Mouse (Mus musculus) midbrain, embryonic 11.5 days (tissue): ENCODE results near the gene Guk1. TPM values are rescaled to one million over a fixed set of nuclear protein-coding genes. Genes with fewer than 3 reads are reported as not detected.

Source experiments
- ATAC-seq: fragments of 200-750 bp; cut with Nextera tagmentation; 2 replicates; pipeline ENCODE4 v1.8.0; 2017; ENCODE audit warnings: moderate TSS enrichment, moderate library complexity; ENCODE audit not compliant: low FRiP score
- DNase-seq: peaks from one replicate; pipeline ENCODE4 v3.0.0; 2015; ENCODE audit warnings: low spot score; ENCODE audit errors: missing footprints
- H3K27ac ChIP-seq: fragments of 300-500 bp; sonication (generic); 2 replicates; pipeline ENCODE4 v1.5.1; 2014; ENCODE audit warnings: low read depth, low read length
- H3K27me3 ChIP-seq: fragments of 300-500 bp; sonication (generic); 2 replicates; pipeline ENCODE4 v1.6.1; 2014; ENCODE audit warnings: mild to moderate bottlenecking, low read length, moderate library complexity, mixed read lengths; ENCODE audit not compliant: control insufficient read depth, insufficient read depth
- H3K36me3 ChIP-seq: fragments of 300-500 bp; sonication (generic); 2 replicates; pipeline ENCODE4 v1.6.1; 2014; ENCODE audit warnings: mild to moderate bottlenecking, low read length, moderate library complexity, mixed read lengths; ENCODE audit not compliant: control insufficient read depth, insufficient read depth
- H3K4me1 ChIP-seq: fragments of 300-500 bp; sonication (generic); 2 replicates; pipeline ENCODE4 v1.6.1; 2014; ENCODE audit warnings: low read length; ENCODE audit not compliant: control insufficient read depth, insufficient read depth
- H3K4me2 ChIP-seq: fragments of 300-500 bp; sonication (generic); 2 replicates; pipeline ENCODE4 v1.6.1; 2014; ENCODE audit warnings: mild to moderate bottlenecking, moderate library complexity
- H3K4me3 ChIP-seq: fragments of 300-500 bp; sonication (generic); 2 replicates; pipeline ENCODE4 v1.5.1; 2014; ENCODE audit warnings: low read depth, low read length
- H3K9ac ChIP-seq: fragments of 300-500 bp; sonication (generic); 2 replicates; pipeline ENCODE4 v1.6.1; 2014; ENCODE audit warnings: low read length
- H3K9me3 ChIP-seq: fragments of 300-500 bp; sonication (generic); 2 replicates; pipeline ENCODE4 v1.6.1; 2016; ENCODE audit warnings: low read length; ENCODE audit not compliant: control insufficient read depth
- WGBS: fragments of 180-500 bp; shearing (Covaris S2); extraction: QIAGEN DNeasy Blood & Tissue Kit; methylation state at CpG from one replicate; pipeline ENCODE4 v1.1.7; 2014; 5-methylcytosine and 5-hydroxymethylcytosine counted together
- polyA plus RNA-seq: library from polyadenylated mRNA; unstranded; fragments of >200 nt; fragmentation: Nextera tagmentation; extraction: Ambion mirVana; gene quantifications from 2 replicates; pipeline ENCODE4 v1.2.1, GENCODE M21; 2014

Gene Guk1
- polyA plus RNA-seq, 1 experiment from 2014 or later, result 96.6 TPM

GRCm38 (mm10) chr11:59176921-59177320 lies 15.1 kb downstream of the Guk1 start:
- Histone ChIP-seq H3K27ac (no peak overlapping the region), H3K4me3 (no peak overlapping the region), H3K4me1 (no peaks in the 10 kb centered on the region), H3K27me3 (peaks cover 42% of the 10 kb centered on the region), H3K4me2 (no peak overlapping the region), H3K36me3 (no peaks in the 10 kb centered on the region), H3K9me3 (no peaks in the 10 kb centered on the region), H3K9ac (no peak overlapping the region)
- ATAC-seq (no peak), DNase-seq (peak; percentile 82)
- WGBS, result 8% methylated on average over 33 of the region's 34 CpGs

GRCm38 (mm10) chr11:59176475-59176874 lies 15.5 kb downstream of the Guk1 start:
- Histone ChIP-seq H3K4me2 (no peak overlapping the region), H3K27ac (no peak overlapping the region), H3K4me1 (no peaks in the 10 kb centered on the region), H3K9me3 (no peaks in the 10 kb centered on the region), H3K36me3 (no peaks in the 10 kb centered on the region), H3K9ac (no peak overlapping the region), H3K27me3 (peaks cover 42% of the 10 kb centered on the region), H3K4me3 (no peak overlapping the region)
- WGBS, result 3% methylated on average over 42 of the region's 48 CpGs
- ATAC-seq (no peak), DNase-seq (no peak)

- Histone ChIP-seq H3K9me3 (no peaks in the 10 kb centered on the region), H3K27ac (no peak overlapping the region), H3K4me1 (no peaks in the 10 kb centered on the region), H3K27me3 (peaks cover 42% of the 10 kb centered on the region), H3K36me3 (no peaks in the 10 kb centered on the region), H3K4me3 (no peak overlapping the region), H3K4me2 (no peak overlapping the region), H3K9ac (no peak overlapping the region)
- WGBS, result 60% methylated on average over 6 of the region's 6 CpGs
- ATAC-seq (no peak), DNase-seq (no peak)
These were observed 17.7 kb downstream of the Guk1 start for GRCm38 (mm10) chr11:59174189-59174838.

GRCm38 (mm10) chr11:59170549-59170948 lies 21.5 kb downstream of the Guk1 start:
- Histone ChIP-seq H3K4me3 (no peak overlapping the region), H3K9ac (no peak overlapping the region), H3K4me2 (no peak overlapping the region), H3K9me3 (no peaks in the 10 kb centered on the region), H3K4me1 (no peaks in the 10 kb centered on the region), H3K27me3 (peaks cover 10% of the 10 kb centered on the region), H3K27ac (no peak overlapping the region), H3K36me3 (no peaks in the 10 kb centered on the region)
- DNase-seq, result no peak
- no peak for ATAC-seq
- 78% methylated on average over 4 of the region's 4 CpGs for WGBS

GRCm38 (mm10) chr11:59169807-59170206 lies 22.2 kb downstream of the Guk1 start:
- 82% methylated on average over 3 of the region's 3 CpGs for WGBS
- H3K27ac ChIP-seq, result no peak overlapping the region

GRCm38 (mm10) chr11:59165616-59166241 lies 26.3 kb downstream of the Guk1 start:
- Histone ChIP-seq H3K4me3 (no peak overlapping the region), H3K27ac (no peak overlapping the region), H3K4me2 (no peak overlapping the region), H3K27me3 (no peaks in the 10 kb centered on the region), H3K36me3 (no peaks in the 10 kb centered on the region), H3K4me1 (peaks cover 8% of the 10 kb centered on the region), H3K9ac (no peak overlapping the region), H3K9me3 (no peaks in the 10 kb centered on the region)
- 64% methylated on average over 2 of the region's 2 CpGs for WGBS
- DNase-seq, result no peak
- ATAC-seq, result no peak

More at GRCm38 (mm10) chr11:59169807-59170206, 22.2 kb downstream of the Guk1 start:
- H3K4me3 ChIP-seq, result no peak overlapping the region
- H3K9ac ChIP-seq, result no peak overlapping the region
- DNase-seq, result no peak
- no peak overlapping the region for H3K4me2 ChIP-seq
- no peaks in the 10 kb centered on the region for H3K4me1 ChIP-seq
- peaks cover 2% of the 10 kb centered on the region for H3K27me3 ChIP-seq
- H3K9me3 ChIP-seq, result no peaks in the 10 kb centered on the region
- ATAC-seq, result no peak
- H3K36me3 ChIP-seq, result no peaks in the 10 kb centered on the region

- WGBS, result 87% methylated on average over 9 of the region's 9 CpGs
- H3K27ac ChIP-seq, result no peak overlapping the region
- peak overlapping the region; percentile 50 for H3K4me2 ChIP-seq
- peaks cover 8% of the 10 kb centered on the region for H3K4me1 ChIP-seq
- no peaks in the 10 kb centered on the region for H3K27me3 ChIP-seq
- no peak overlapping the region for H3K4me3 ChIP-seq
- no peak overlapping the region for H3K9ac ChIP-seq
- ATAC-seq (no peak), DNase-seq (no peak)
- no peaks in the 10 kb centered on the region for H3K36me3 ChIP-seq
- H3K9me3 ChIP-seq, result no peaks in the 10 kb centered on the region
These were observed 27.6 kb downstream of the Guk1 start for GRCm38 (mm10) chr11:59164384-59164783.

- Histone ChIP-seq H3K4me1 (peaks cover 8% of the 10 kb centered on the region), H3K27me3 (no peaks in the 10 kb centered on the region), H3K27ac (peak within 1 kb of the TSS; percentile 85), H3K9me3 (no peaks in the 10 kb centered on the region), H3K36me3 (no peaks in the 10 kb centered on the region), H3K9ac (peak within 1 kb of the TSS; percentile 78), H3K4me3 (peak within 1 kb of the TSS; percentile 71), H3K4me2 (peak within 1 kb of the TSS; percentile 64)
- 3% methylated on average over 68 of the region's 68 CpGs for WGBS
- ATAC-seq (peak; percentile 99), DNase-seq (peak; percentile 100)
These were observed 28.5 kb downstream of the Guk1 start, which contains the start of gene Iba57 for GRCm38 (mm10) chr11:59163255-59164236. Iba57 (minus strand) TSS chr11:59163739.
